Comparison of ENCODE assay signal across 9 mouse cellular contexts in genomic region chr15:81928277-81928676, GRCm38 (mm10). TPM values are rescaled to one million over a fixed set of nuclear protein-coding genes. Genes with fewer than 3 reads are reported as not detected.
DNase-seq lines count a peak whose midpoint lies in the region; ATAC-seq and TF ChIP-seq lines count a peak whose summit lies in the region.
"Had no signal": no experiment of that assay in that cellular context is flagged by ENCODE, and none has a peak within 500 bp of the region (broad histone marks: within the 10 kb centered on the region; RNA-seq: fewer than 3 reads in every experiment).

No protein-coding gene starts in this region.

- no peaks in the 10 kb centered on the region for H3K27me3 ChIP-seq in forebrain, postnatal 0 days (ENCODE audit: insufficient read depth, low read length)
- no peaks in the 10 kb centered on the region for H3K27me3 ChIP-seq in lung, embryonic 14.5 days (ENCODE audit: insufficient read depth, low read length)

- H3K9ac ChIP-seq in forebrain, postnatal 0 days: no peak overlapping the region
- H3K9ac ChIP-seq in lung, embryonic 14.5 days: no peak overlapping the region

- WGBS in forebrain, postnatal 0 days: 22% methylated on average over 11 of the region's 11 CpGs
- WGBS in lung, embryonic 14.5 days: 47% methylated on average over 11 of the region's 11 CpGs

- no peaks in the 10 kb centered on the region for H3K9me3 ChIP-seq in forebrain, postnatal 0 days (ENCODE audit: low read length)
- H3K9me3 ChIP-seq in lung, embryonic 14.5 days (ENCODE audit: low read depth, low read length): no peaks in the 10 kb centered on the region

- H3K4me2 ChIP-seq in forebrain, postnatal 0 days (ENCODE audit: low read depth): no peak overlapping the region
- H3K4me2 ChIP-seq in lung, embryonic 14.5 days: no peak overlapping the region

- no peak overlapping the region; the same call in 1 of the 2 replicates for H3K27ac ChIP-seq in left cerebral cortex, adult 2 months
- H3K27ac ChIP-seq in forebrain, postnatal 0 days (ENCODE audit: low read depth, low read length): peak overlapping the region; percentile 57; the same call in 1 of the 2 replicates
- H3K27ac ChIP-seq in lung, embryonic 14.5 days (ENCODE audit: low read depth): 0 out of 2 replicates have a peak overlapping the region, but pooled peaks have one; percentile 25

- no peak for TF ChIP-seq CTCF in left cerebral cortex, adult 2 months (IDR thresholded peaks at IDR 0.05)
- no peak for TF ChIP-seq CTCF in forebrain, postnatal 0 days (IDR thresholded peaks at IDR 0.05; ENCODE audit: low read depth)
- no peak for TF ChIP-seq CTCF in lung, embryonic 14.5 days (IDR thresholded peaks at IDR 0.05; ENCODE audit: low read depth)

- no peak overlapping the region for H3K4me3 ChIP-seq in left cerebral cortex, adult 2 months
- H3K4me3 ChIP-seq in forebrain, postnatal 0 days (ENCODE audit: low read depth, low read length): no peak overlapping the region
- H3K4me3 ChIP-seq in lung, embryonic 14.5 days (ENCODE audit: low read depth, low read length): no peak overlapping the region

- peaks cover 18% of the 10 kb centered on the region for H3K4me1 ChIP-seq in forebrain, postnatal 0 days (ENCODE audit: insufficient read depth)
- no peaks in the 10 kb centered on the region for H3K4me1 ChIP-seq in lung, embryonic 14.5 days (ENCODE audit: insufficient read depth)

- H3K36me3 ChIP-seq in forebrain, postnatal 0 days (ENCODE audit: insufficient read depth): peaks cover 2% of the 10 kb centered on the region
- 0 out of 2 replicates have a peak, but pooled peaks cover 4% of the 10 kb centered on the region for H3K36me3 ChIP-seq in lung, embryonic 14.5 days (ENCODE audit: insufficient read depth)

- intact Hi-C loops in left cerebral cortex, postnatal 4 days (cut with DNase I): no loop called here
- intact Hi-C loops in left cerebral cortex, adult 2 months (cut with DNase I): no loop called here

- ATAC-seq in forebrain, postnatal 0 days: no peak
- ATAC-seq in lung, embryonic 14.5 days (ENCODE audit: insufficient read depth): no peak

- peak; percentile 35 for DNase-seq in left cerebral cortex, postnatal 4 days
- no peak for DNase-seq in left cerebral cortex, adult 2 months (ENCODE audit: extremely low spot score in 1 of 2, low spot score in 2 of 2)
- DNase-seq in adipocyte (ENCODE audit: low spot score): peak; percentile 55
- DNase-seq in forebrain, postnatal 0 days: peak; percentile 66
- DNase-seq in lung, embryonic 14.5 days: peak; percentile 82
- no peak for DNase-seq in cerebellum, adult 9-11 months
- DNase-seq in urinary bladder, postnatal 10 days (ENCODE audit: low spot score): no peak
- DNase-seq in frontal cortex, postnatal 36 days (ENCODE audit: low spot score in 2 of 2): no peak

RNA-seq across cellular contexts. Expression of gene Polr3h, which starts 2.2 kb away (rescaled TPM):
- total RNA-seq in left cerebral cortex, postnatal 4 days (2021): 10 to 100 TPM; 45.7 to 48.1 TPM
- total RNA-seq in left cerebral cortex, adult 2 months (2021): 10 to 100 TPM; 50.1 to 56.8 TPM
- total RNA-seq in forebrain, postnatal 0 days (2014; rRNA removed): 52.8 and 62.5 TPM in 2 replicates
- polyA plus RNA-seq in forebrain, postnatal 0 days (2015; fragmentation: Nextera tagmentation; extraction: Ambion mirVana): 105 and 113 TPM in 2 replicates
- 74.4 and 89.5 TPM in 2 replicates for polyA plus RNA-seq in lung, embryonic 14.5 days (2014; fragmentation: Nextera tagmentation; extraction: Ambion mirVana)

RNA-seq across cellular contexts. Expression of gene Csdc2, which starts 8.3 kb away (rescaled TPM):
- total RNA-seq in left cerebral cortex, postnatal 4 days (2021): 100 to 1,000 TPM; 191 to 201 TPM
- total RNA-seq in left cerebral cortex, adult 2 months (2021): 10 to 100 TPM; 91.2 to 97.6 TPM
- 88.9 and 118 TPM in 2 replicates for total RNA-seq in forebrain, postnatal 0 days (2014; rRNA removed)
- polyA plus RNA-seq in forebrain, postnatal 0 days (2015; fragmentation: Nextera tagmentation; extraction: Ambion mirVana): 178 and 273 TPM in 2 replicates
- 10.1 and 11.8 TPM in 2 replicates for polyA plus RNA-seq in lung, embryonic 14.5 days (2014; fragmentation: Nextera tagmentation; extraction: Ambion mirVana)

RNA-seq across cellular contexts. Expression of gene Pmm1, which starts 32.5 kb away (rescaled TPM):
- total RNA-seq in left cerebral cortex, postnatal 4 days (2021): 100 to 1,000 TPM; 138 to 140 TPM
- 100 to 1,000 TPM; 199 to 206 TPM for total RNA-seq in left cerebral cortex, adult 2 months (2021)
- total RNA-seq in forebrain, postnatal 0 days (2014; rRNA removed): 162 and 181 TPM in 2 replicates
- polyA plus RNA-seq in forebrain, postnatal 0 days (2015; fragmentation: Nextera tagmentation; extraction: Ambion mirVana): 132 and 140 TPM in 2 replicates
- 39.0 and 39.6 TPM in 2 replicates for polyA plus RNA-seq in lung, embryonic 14.5 days (2014; fragmentation: Nextera tagmentation; extraction: Ambion mirVana)

RNA-seq across cellular contexts. Expression of gene 1700029P11Rik, which starts 52.1 kb away (rescaled TPM):
- not detected for total RNA-seq in left cerebral cortex, postnatal 4 days (2021)
- not detected for total RNA-seq in left cerebral cortex, adult 2 months (2021)
- not detected in 2 replicates for total RNA-seq in forebrain, postnatal 0 days (2014; rRNA removed)
- polyA plus RNA-seq in forebrain, postnatal 0 days (2015; fragmentation: Nextera tagmentation; extraction: Ambion mirVana): not detected in 2 replicates
- not detected in 2 replicates for polyA plus RNA-seq in lung, embryonic 14.5 days (2014; fragmentation: Nextera tagmentation; extraction: Ambion mirVana)
- polyA plus RNA-seq: limb, embryonic 11.5 days had no signal

RNA-seq across cellular contexts. Expression of gene Aco2, which starts 56.2 kb away (rescaled TPM):
- 100 to 1,000 TPM; 273 to 304 TPM for total RNA-seq in left cerebral cortex, postnatal 4 days (2021)
- total RNA-seq in left cerebral cortex, adult 2 months (2021): 100 to 1,000 TPM; 420 to 427 TPM
- 354 and 357 TPM in 2 replicates for total RNA-seq in forebrain, postnatal 0 days (2014; rRNA removed)
- polyA plus RNA-seq in forebrain, postnatal 0 days (2015; fragmentation: Nextera tagmentation; extraction: Ambion mirVana): 234 and 251 TPM in 2 replicates
- polyA plus RNA-seq in lung, embryonic 14.5 days (2014; fragmentation: Nextera tagmentation; extraction: Ambion mirVana): 149 and 152 TPM in 2 replicates

Comparison
In these comparisons a context has a peak if more than half of its experiments do, and no peak if none do; other contexts are left out.
1. DNase-seq: peak in left cerebral cortex, postnatal 4 days (single experiment), adipocyte (single experiment), forebrain, postnatal 0 days (single experiment) and lung, embryonic 14.5 days (single experiment); none in left cerebral cortex, adult 2 months (0 of 2), cerebellum, adult 9-11 months (single experiment), urinary bladder, postnatal 10 days (single experiment) and frontal cortex, postnatal 36 days (0 of 2).